Mouse (Mus musculus) heart, adult 18-20 months (tissue): ENCODE results near the gene Fut7. TPM values are rescaled to one million over a fixed set of nuclear protein-coding genes. Genes with fewer than 3 reads are reported as not detected.
A peak's percentile ranks its signal among the peaks of the same experiment; 100 is the strongest.
"Not testable (repeated sequence)": the region's sequence is repeated elsewhere in the genome, so short reads cannot be mapped to it uniquely, and the experiment has no call there.

Experiments used
- DNase-seq, 2 experiments: peaks; one replicate each; pipeline ENCODE4 v3.0.0; 2021 to 2022; ENCODE audit warnings: mixed read lengths in 1 of 2
- long read RNA-seq, 2 experiments: library from polyadenylated mRNA; stranded (forward); transcript quantifications; one replicate each; pipeline ENCODE4 v2.0.0; 2021
- total RNA-seq, 2 experiments: library from RNA; stranded (reverse); gene quantifications; 2 replicates each; pipeline ENCODE4 v1.2.3; 2021

Gene Fut7
- total RNA-seq = 1 to 10 TPM in 1 of 2 experiments, not detected in 1; 1.1 TPM
- long read RNA-seq, experiment 1, partial matches to known transcripts = 0 of 1 reads
- long read RNA-seq, experiment 1, other reads (novel, unspliced or antisense) = 1 of 1 reads
- long read RNA-seq, experiment 2 = 0 reads

DNA sequence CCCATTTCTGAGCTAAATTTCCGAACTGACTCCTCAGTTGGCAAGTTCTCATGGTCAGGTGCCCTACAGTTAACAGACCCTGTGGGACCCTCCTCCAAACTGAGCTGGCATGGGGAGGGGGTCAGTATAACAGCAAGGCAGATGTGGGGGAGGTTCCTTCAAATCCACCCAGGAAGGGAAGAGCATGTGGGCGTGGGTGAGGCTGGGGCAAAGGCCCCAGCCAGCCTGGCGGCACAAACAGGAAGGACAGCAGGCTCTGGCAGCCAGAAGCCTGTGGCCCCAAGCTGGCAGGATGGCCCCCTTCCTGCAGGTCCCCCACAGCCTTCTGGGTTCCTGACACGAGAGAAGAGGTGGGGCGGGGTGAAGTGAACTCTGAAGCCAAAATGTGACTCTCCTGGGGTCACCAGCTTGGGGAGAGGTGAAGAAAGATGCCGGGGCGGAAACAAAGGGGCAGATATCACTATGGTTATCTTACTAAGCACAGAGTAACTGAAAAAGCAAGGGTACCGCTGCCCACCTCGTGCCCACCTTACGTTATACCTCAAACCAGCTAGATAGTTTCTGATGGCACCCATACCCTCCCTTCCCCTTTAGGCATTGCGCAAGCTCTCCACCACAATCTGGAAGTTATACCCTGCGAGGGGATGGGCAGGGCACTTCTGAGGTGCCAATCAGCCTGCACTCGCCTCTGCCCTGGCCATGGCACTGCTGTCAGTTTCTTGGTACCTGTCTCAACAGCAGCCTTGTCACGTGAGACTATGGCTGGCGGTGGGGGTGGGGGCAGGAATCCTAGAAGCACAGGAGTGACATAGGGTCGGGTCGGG lies at the start of gene Fut7:
Fut7 (plus strand) TSS at position 681 of the 824 bp plus-strand sequence.
- DNase-seq = peak; percentile 34 to 44

DNA sequence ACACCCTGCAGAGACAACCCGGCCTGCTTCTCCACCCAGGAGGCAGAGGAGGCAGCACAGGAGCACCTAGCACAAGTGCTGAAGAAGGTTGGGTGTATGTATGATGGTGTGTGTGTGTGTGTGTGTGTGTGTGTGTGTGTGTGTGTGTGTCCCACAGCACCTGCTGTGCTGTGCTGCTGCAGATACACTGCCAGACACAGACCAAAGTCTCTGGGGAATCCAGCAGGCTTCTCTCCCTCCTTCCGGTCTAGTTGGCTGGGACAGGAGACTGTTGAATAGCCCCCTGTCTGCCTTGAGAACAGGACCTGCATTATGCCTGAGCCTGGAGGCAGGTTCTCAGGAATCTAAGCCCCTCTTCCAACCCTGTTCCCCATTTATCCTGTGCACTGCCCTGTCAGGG lies 49.6 kb upstream of the Fut7 start:
- DNase-seq = no peak

DNA sequence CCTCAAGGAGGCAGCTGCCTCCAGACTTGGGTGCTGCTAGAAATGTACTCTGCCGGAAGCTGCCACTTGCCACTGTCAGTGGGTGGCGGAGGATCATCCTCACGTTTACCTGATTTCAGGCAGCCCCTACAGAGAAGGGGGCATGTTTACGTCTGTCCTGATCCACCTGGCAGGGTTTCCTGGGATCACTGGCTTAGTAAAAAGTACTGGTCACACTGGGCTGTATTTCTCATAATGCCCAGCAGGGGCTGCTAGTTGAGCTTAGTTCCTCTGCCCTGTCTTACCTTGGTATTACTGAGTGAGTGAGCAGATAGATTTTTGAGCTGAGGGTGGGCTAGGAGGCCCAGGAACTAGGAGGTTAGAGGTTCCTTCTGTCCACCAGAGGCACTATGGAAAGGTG lies 46.5 kb upstream of the Fut7 start:
- peak; percentile 63 to 75 for DNase-seq

DNA sequence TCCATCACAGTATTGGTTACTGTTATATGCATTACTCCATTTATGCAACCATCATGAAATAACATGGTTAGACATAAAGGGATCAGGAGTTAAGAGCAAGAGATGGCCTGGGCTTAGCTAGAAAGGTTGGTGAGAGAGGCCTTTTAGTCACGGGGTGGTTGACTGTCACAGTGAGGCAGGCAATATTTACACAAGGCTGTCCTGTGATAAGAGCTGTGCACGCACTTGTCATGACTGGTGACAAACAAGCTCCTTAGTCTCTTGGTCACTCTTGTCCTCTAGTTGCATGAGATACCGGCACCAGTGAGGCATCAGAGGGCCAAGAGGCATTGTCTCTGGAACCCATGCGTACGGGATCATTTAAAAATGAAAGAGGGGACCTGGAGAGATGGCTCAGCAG lies 38.6 kb upstream of the Fut7 start:
- no peak for DNase-seq

DNA sequence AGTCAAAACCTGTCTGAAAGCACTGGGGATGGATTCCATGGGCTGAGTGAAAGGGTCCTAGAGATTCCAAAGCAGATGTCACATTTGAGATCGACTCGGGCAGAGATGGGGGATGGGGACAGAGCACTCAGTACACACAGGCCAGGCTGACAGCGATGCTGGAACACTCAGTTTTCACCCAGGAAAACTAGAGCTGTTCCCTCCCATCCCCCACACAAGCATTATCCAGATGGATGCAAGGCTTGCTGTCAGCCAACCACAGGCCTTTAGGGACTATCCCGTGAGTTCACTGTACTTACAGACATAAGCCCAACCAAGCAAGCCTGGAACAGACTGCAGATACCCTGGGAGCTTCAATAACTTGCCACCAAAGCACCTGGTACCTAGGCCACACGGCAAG lies 31.8 kb upstream of the Fut7 start:
- peak in 1 of 2 experiments; percentile 27 for DNase-seq

DNA sequence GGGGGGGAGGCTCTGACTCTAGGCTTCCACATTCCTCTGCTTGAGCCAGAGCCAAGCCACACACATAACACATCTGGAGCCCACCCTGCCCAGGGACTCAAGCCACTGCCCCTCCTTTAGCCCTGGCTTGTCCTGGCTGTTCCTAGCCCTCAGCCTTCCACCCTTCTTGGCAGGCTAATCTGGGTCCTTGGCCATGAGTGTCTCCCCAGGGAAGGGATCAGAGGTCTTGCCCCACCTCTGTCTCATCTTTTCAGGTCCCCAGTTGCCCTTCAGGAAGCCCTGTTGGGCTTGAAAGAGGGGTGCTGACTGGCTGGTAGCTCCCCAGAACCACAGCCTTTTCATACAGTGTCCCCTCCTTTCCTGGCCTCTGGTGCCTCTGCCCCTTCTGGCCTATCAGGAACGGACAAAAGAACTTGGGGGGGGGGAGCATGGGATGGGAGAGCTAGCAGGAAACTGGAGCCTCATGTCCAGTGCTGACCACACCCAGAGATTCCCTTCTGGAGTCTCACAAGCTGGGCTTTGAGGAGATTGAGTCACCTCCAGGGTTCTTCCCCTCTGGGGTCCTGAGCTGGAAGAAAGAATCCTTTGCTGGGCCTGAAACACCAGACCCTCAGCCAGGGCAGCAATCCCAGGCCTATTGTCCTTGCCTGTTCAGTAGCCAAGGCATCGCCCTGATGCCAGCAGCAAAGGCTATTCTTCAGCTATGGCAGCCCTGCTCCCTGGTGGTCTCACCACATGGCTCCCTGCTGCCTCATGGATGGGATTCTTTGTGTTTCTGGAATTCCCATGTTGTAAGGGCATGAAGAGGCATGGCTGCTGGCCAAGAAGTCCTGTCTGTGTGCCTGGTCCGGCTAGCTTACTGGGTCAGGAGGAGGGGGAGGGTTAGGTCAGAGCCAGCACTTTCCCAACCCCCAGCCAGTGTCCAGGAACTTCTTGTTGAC lies 28.5 kb upstream of the Fut7 start:
- peak; percentile 73 to 79 for DNase-seq

DNA sequence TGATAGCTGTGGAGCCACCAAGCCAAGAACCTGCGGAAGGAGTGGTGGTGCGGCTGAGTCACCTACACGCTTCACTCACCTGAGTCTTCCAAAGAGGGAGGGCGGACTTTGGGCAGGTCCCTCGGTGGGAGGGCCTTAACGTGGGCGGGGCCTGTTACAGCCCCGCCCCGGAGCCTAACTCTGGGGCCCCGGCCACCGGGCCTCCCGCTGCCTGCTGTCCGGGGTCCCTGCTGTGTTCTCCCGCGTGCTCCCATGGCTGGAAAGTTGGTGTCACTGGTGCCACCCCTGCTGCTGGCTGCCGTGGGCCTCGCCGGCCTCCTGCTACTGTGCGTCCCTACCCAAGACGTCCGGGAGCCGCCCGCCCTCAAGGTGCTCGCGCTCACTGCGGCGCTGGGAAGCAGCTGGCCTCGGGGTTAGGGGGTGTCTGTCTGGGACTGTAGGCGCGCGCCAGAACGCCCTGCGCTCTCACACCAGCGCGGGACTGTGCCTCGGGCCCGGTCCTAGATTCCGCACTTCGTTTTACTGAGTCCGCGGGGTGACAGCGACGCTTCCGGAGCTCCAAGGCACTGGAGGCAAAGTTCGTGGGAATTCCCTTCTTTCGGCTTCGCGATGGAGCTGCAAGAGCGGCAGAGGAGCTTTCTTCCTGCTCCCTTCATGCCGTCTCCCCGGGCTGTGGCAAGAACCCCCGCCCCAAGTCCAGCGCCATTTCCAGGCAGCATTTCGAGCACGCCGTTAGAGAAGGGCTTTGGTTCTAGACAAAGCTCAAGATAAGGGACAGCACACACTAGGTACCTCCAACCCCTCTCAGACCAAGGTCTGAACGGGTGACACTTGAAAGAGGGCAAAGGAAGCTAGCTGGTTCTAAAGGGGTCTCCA lies 27.1 kb upstream of the Fut7 start, which contains the start of gene Entpd2:
Entpd2 (plus strand) TSS at position 154 of the 876 bp plus-strand sequence.
- DNase-seq = peak; percentile 42 to 64

DNA sequence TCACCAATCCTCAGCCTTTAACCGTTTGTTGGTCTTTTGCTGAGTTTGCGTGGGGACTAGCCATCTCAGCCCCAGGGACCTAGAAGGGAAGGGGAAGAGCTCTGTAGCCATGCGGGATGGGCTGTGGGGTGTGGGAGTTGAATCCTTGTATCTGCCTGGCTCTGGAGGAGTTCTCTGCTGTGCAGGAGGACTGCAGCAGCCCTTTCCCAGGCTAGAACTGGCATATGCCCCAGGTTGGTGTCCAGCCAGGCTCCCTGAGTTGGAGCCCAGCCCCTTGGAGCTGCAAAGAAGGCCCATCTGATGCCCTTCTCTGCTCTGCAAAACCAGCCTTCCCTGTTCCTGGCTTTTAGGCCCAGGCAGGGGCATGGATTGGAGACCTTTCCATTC lies 26.5 kb upstream of the Fut7 start:
- DNase-seq = peak; percentile 63 to 73

DNA sequence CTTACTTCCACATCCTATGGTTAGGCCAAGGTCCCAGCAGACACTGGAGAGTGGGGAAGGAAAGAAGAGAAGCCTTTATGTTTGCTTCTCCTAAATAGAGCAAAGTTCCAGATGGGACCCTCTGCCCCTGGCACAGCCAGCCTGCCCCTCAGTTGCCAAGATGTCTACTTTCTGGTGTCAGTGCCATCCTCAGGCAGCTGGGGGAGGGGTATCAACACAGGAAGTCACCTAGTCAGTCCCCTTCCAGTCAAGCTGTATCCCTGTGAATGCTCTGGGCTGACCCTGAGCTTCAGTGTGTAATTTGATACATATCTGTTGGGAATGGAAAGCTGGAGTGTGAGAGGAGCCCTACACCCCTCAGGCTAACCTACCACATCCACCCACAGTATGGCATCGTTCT lies 26.1 kb upstream of the Fut7 start:
- no peak for DNase-seq

DNA sequence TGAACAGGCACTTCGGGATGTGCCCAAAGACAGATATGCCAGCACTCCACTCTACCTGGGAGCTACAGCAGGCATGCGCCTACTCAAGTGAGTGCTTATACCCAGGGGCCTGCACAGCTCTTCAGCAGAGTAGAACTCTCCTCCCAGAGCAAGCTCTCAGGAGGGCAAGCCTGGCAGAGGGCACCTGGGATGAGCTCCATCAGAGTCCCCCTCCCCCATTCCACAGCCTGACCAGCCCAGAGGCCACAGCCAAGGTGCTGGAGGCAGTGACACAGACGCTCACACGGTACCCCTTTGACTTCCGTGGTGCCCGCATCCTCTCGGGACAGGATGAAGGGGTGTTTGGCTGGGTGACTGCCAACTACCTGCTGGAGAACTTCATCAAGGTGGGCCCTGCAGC lies 25.0 kb upstream of the Fut7 start:
- DNase-seq = no peak

DNA sequence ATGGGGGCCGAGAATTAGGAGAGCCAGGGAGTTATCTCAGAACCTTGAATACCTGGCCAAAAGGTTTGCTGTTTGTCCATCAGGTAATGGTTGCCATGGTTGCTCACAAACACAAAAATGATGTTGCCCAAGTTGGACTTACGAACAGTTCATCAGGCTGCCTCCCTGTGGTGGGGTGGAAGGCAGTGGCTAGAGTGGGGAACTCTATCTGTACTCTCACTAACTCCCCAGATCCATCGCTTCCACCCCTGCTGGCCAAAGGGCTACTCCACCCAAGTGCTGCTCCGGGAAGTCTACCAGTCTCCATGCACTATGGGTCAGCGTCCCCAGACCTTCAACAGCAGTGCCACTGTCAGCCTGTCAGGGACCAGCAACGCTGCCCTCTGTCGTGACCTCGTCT lies 24.0 kb upstream of the Fut7 start, which contains the start of gene Npdc1:
Npdc1 (plus strand) TSS at position 301 of the 400 bp plus-strand sequence.
- DNase-seq = no peak

DNA sequence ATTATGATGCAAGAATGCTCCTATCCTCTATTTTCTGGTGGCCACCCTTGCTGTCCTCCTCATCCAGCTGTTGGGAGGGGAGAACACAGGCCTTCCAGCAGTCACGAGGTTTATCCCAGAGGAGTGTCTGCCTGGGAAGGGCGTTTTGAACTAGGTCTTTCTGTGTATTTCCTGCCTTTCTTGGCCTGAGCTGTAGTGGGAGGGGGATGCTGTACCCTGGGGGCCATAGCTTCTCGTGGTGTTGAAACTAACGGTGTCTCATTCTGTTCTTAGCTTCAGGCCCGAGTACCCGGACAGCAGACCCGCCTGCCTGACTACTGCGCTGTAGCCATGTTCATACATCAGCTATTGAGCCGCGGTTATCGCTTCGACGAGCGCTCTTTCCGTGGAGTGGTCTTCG lies 22.8 kb upstream of the Fut7 start:
- peak; percentile 76 to 87 for DNase-seq

DNA sequence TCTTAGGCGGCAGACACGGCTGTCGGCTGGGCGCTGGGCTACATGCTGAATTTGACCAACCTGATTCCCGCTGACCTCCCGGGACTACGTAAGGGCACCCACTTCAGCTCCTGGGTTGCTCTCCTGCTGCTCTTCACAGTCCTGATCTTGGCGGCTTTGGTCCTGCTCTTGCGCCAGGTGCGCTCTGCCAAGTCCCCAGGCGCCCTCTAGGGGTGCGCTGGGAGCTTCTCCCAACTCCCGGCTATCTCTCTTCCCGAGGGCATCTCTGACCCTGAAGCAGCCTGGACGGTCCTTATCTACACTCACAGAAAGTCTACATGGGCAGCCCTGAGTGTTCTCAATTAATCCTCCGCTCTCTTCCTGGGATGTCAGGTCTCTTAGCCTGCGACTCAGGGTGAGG lies 22.3 kb upstream of the Fut7 start:
- peak; percentile 75 to 81 for DNase-seq

DNA sequence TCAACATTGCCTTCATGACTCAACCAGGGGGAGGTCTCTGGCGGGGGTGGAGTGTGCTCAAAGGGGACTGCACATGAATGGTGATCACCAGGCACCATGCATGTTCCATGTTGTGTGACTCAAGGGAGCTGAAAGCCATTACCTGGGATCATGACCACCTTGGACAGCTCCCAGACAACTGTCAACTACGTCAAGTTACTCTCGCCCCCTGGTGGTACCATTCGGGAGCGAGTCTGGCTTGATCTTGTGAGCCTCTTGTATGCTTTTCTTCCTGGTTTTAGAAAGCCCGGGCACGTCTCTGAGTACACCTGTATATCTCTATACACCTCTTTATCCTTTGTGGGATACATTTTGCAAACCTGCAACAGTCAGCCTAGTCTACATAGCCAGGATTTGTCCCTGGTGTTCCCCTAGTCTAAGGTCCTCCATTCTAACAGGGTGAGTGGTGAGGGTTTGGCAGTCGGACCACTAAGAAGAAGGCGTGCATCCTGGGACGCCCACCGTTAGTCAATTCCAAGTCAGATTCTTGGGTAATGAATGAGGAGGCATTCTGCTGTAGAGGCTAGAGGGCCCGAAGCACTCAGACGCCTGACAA lies 20.6 kb upstream of the Fut7 start:
- DNase-seq = peak; percentile 47 to 77

DNA sequence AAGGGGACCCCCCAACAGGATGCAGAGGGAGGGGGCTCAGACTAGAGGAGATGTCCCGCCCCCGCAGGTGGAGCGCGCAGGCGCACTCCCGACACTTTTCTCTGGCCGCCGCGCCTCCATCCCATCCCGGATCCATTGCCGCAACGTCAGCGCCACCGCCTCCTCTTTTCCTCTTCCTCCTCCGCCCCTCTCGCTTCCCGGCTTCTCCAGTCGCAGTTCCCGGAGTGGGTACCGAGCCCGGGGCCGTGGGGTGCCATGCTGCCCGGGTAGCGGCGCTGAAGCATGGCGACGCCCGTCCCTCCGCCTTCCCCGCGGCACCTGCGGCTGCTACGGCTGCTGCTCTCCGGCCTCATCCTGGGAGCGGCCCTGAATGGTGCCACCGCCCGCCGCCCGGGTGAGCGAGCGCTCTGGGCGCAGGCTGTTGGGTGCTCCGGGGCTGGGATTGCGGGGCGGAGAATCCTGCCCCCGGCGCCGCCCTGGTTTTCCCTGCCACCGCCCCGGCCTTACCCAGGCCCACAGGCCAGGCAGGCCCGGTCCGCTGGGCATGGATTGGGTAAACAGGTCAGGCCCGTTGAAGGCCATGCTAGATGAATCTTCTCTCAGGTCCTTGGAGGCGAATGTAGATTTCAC lies 20.0 kb upstream of the Fut7 start:
- DNase-seq = peak; percentile 82 to 84

DNA sequence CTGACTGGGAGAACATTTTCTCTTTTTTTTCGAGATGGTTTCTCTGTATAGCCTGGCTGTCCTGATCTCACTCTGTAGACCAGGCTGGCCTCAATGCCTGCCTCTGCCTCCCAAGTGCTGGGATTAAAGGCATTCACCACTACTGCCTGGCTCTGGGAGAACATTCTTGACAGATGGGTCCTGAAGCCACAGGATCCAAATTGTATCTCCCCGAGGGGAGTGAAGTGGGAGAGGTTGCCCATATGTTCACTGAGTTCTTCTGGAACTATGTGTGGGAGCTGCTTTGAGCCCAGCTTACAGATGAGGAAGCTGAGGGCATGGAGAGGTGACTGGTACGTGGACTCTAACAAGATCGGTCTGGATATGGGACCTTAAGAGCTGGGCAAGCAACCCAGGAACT lies 19.1 kb upstream of the Fut7 start:
- no peak for DNase-seq

DNA sequence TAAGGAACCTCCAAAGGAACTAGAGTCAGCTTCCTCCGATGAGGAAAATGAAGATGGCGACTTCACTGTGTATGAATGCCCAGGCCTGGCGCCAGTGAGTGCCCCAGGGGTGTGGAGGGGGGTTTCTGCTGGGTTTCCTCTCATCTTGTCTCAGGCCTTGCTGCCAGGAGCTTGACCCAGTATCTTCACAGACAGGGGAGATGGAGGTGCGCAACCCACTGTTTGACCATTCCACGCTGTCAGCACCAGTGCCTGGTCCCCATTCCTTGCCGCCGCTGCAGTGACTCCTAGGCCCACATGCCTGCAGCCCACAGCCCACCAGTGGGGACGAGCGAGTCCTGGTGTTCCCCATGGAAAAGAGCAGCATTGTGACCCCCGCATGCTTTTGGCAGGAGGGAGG lies 14.2 kb upstream of the Fut7 start:
- no peak for DNase-seq

DNA sequence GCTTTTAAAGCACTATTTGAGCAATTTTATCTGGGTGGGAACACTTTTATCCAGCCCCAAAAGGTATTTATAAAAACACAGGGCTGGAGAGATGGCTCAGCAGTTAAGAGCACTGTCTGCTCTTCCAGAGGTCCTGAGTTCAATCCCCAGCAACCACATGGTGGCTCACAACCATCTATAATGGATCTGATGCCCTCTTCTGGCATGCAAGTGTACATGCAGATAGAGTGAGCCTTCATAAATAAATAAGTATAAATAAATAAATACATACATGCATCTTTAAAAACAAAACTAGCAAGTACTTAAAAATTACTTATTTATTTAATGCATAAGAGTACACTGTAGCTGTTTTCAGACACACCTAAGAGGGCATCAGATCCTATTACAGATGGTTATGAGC lies 9.6 kb upstream of the Fut7 start:
- not testable (repeated sequence) for DNase-seq

DNA sequence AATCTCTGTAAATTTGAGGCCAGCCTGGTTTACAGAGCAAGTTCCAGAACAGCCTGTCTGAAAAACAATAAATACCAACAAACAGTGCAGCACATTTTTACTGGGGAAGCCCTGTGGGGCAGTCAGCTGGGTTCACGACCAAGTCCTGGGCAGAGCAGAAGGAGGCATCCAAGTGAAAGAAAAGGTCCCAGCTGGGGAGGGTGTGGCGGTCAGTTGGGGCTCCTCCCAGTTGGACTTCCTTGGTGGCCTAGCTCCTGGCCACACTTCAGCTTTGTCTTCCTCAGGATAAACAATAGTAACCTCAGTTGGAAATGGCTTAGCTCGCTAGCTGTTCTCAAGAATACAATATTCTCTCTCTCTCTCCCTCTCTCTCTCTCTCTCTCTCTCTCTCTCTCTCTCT lies 5.6 kb upstream of the Fut7 start:
- peak; percentile 37 to 62 for DNase-seq

DNA sequence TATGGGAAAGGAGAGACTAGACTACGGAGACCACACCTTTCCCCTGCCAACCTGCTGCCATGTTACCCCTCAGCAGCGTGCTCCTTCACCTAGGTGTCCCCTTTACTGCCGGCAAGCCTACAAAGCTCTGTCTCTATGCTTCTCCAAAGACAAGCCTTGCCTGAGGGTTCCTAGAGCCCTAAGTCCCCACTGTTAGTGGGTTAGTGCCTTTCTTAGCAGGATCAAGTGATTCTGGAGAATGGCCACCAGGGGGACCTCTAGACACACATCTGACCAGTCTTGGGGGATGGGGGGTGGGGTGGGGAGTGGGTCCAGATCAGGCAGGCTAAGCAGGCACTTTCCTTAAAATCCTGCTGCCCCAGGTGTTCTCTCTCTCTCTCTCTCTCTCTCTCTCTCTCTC lies 1.2 kb upstream of the Fut7 start:
- DNase-seq = peak; percentile 39 to 65

DNA sequence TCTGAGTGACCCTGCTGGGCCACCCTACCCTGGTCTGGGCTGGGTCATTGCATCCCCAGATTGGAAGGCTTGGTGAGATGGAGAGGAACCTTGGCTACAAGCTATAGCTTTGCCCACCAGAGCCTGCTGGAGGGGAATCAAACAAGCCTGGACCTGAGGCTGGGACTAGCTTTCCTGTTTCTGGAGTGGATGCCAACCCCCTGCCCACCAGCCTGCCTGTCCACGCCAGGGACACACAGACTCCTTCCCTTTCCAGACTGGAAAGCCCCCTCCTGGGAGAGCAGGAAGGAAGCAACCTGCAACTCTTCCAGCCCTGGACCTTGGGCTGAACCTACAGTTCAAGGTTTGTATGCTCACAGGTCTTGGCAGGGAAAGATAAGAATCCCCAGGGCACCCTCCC lies 559 bp downstream of the Fut7 start:
- no peak for DNase-seq
